Mouse (Mus musculus) intestine, postnatal 0 days (tissue): ENCODE measurements at regions not wholly inside any gene's neighbourhood (a gene's known extent, or its start where the extent isn't known, plus 50 kb on each side); places are given as distances from the start of the nearest gene placed in this dataset.

Experiments
- ATAC-seq: fragments of 200-750 bp; cut with Nextera tagmentation; 2 replicates; pipeline ENCODE4 v1.8.0; 2017; ENCODE audit warnings: mild to moderate bottlenecking, moderate TSS enrichment, moderate library complexity
- H3K27ac ChIP-seq: fragments of 300-500 bp; sonication (generic); 2 replicates; pipeline ENCODE4 v1.5.1; 2014; ENCODE audit warnings: mild to moderate bottlenecking, low read depth, low read length, moderate library complexity
- H3K27me3 ChIP-seq: fragments of 300-500 bp; sonication (generic); replicated peaks from 2 replicates; pipeline ENCODE4 v1.6.1; 2014; ENCODE audit warnings: low read length, mixed read lengths; ENCODE audit not compliant: control insufficient read depth, insufficient read depth
- H3K36me3 ChIP-seq: fragments of 300-500 bp; sonication (generic); 2 replicates; pipeline ENCODE4 v1.6.1; 2014; ENCODE audit warnings: mild to moderate bottlenecking, moderate library complexity; ENCODE audit not compliant: control insufficient read depth, insufficient read depth
- H3K4me1 ChIP-seq: fragments of 300-500 bp; sonication (generic); replicated peaks from 2 replicates; pipeline ENCODE4 v1.6.1; 2014; ENCODE audit warnings: antibody characterized with exemption, low read length, mixed read lengths; ENCODE audit not compliant: control insufficient read depth, insufficient read depth
- H3K4me2 ChIP-seq: fragments of 300-500 bp; sonication (generic); replicated peaks from 2 replicates; pipeline ENCODE4 v1.6.1; 2014; ENCODE audit warnings: low read depth, mild to moderate bottlenecking, moderate library complexity
- H3K4me3 ChIP-seq: fragments of 300-500 bp; sonication (generic); 2 replicates; pipeline ENCODE4 v1.5.1; 2014; ENCODE audit warnings: low read depth, low read length
- H3K9ac ChIP-seq: fragments of 300-500 bp; sonication (generic); 2 replicates; pipeline ENCODE4 v1.6.1; 2014; ENCODE audit warnings: mild to moderate bottlenecking, low read depth, low read length
- H3K9me3 ChIP-seq: fragments of 300-500 bp; sonication (generic); 2 replicates; pipeline ENCODE4 v1.6.1; 2016; ENCODE audit warnings: mixed run types; ENCODE audit not compliant: control insufficient read depth
- CTCF ChIP-seq: sonication (generic); IDR thresholded peaks from 2 replicates; pipeline ENCODE4 v1.5.1; 2016; ENCODE audit warnings: low read depth, mild to moderate bottlenecking, control low read depth, antibody characterized with exemption, moderate library complexity
- WGBS: fragments of 180-500 bp; shearing (Covaris S2); extraction: QIAGEN DNeasy Blood & Tissue Kit; methylation state at CpG from one replicate; pipeline ENCODE4 v1.1.7; 2014; 5-methylcytosine and 5-hydroxymethylcytosine counted together

DNA sequence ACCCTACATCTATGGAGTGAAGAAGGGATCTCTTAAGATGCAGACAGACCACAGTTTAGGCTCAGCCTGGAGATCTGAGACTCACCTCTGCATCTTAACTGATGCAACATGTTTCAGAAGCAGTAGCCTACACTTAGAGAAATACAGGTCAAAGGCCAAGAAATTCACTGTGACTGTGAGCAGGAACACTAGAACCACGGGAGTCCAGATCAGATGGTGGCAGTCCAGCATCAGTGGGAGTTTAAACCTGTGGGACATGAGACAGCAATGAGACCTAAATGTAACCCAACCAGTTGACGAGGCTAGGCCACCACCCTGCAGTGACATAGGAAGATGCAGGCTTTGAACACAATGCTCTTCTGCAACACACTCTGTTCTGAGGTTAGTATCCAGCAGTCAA, 511.1 kb upstream of the Mgmt start:
- Histone ChIP-seq H3K4me1 (no peaks in the 10 kb centered on the region), H3K4me3 (no peak overlapping the region), H3K36me3 (no peaks in the 10 kb centered on the region), H3K4me2 (no peak overlapping the region), H3K27ac (no peak overlapping the region), H3K27me3 (no peaks in the 10 kb centered on the region), H3K9me3 (no peaks in the 10 kb centered on the region), H3K9ac (no peak overlapping the region)
- ATAC-seq = no peak
- no peak for TF ChIP-seq CTCF
- 77% methylated on average over 2 of the region's 2 CpGs for WGBS

DNA sequence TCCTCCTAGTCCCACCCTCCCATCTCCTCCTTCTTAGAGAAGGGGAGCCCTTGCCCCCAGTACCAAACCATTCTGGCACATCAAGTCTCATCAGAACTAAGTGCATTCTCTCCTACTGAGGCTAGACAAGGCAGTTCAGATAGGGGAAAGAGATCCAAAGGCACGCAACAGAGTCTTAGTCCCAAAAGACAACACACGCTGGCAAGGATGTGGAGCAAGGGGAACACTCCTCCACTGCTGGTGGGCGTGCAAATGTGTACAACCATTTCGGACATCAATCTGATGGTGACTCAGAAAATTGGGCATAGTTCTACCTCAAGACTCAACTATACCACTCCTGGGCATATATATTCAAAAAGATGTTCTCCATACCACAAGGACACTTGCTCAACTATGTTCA, 506.7 kb upstream of the Mgmt start:
- TF ChIP-seq CTCF = no peak
- ATAC-seq = no peak
- Histone ChIP-seq H3K9me3 (no peaks in the 10 kb centered on the region), H3K27ac (no peak overlapping the region), H3K9ac (no peak overlapping the region), H3K4me2 (no peak overlapping the region), H3K36me3 (no peaks in the 10 kb centered on the region), H3K4me1 (no peaks in the 10 kb centered on the region), H3K27me3 (no peaks in the 10 kb centered on the region), H3K4me3 (no peak overlapping the region)
- WGBS = 91% methylated on average over 4 of the region's 4 CpGs

DNA sequence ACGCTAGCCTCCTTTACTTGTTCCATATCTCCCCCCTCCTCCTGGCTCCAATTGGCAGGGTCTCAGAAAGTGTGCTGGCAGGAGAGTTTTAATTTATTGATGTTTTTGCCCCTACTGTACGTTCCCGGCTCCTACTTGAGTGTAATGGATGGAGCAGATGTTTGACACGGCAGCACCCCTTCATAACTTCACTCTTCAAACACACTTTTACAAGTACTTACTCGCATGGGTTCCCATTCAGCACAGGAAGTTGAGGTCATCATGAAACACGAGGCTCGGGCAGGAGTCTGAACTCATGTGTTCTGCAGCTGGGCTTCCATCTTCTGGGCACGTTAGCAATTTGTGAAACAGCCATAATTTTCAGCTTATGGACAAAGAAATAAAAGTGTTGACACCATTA, 504.3 kb upstream of the Mgmt start:
- Histone ChIP-seq H3K4me2 (no peak overlapping the region), H3K4me1 (no peaks in the 10 kb centered on the region), H3K27me3 (no peaks in the 10 kb centered on the region), H3K9me3 (no peaks in the 10 kb centered on the region), H3K36me3 (no peaks in the 10 kb centered on the region), H3K9ac (no peak overlapping the region), H3K27ac (no peak overlapping the region), H3K4me3 (no peak overlapping the region)
- TF ChIP-seq CTCF = no peak
- no peak for ATAC-seq
- 58% methylated on average over 8 of the region's 8 CpGs for WGBS

DNA sequence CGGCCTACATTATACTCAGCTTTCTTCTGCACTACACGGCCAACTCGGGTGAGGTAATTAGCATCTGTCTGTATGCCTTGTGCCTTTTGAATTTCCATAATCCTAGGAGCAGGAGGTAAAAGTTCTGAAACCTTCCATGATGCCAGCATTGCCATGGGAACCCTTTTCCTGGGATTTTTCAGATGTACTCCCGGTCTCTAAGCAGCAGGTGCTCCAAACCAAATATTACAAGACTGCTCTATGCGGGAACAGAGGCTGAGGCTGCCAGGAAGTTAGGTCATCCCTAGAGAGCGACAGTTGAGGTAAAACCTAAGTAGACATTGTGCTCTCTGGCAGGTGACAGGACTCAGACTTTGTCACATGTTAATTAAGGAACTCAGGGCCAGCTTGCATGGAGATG, 501.0 kb upstream of the Mgmt start:
- no peak for TF ChIP-seq CTCF
- no peak overlapping the region for H3K4me3 ChIP-seq
- H3K4me1 ChIP-seq = no peaks in the 10 kb centered on the region
- no peaks in the 10 kb centered on the region for H3K36me3 ChIP-seq
- no peak overlapping the region for H3K27ac ChIP-seq
- 83% methylated on average over 6 of the region's 6 CpGs for WGBS
- H3K9ac ChIP-seq = no peak overlapping the region
- ATAC-seq = no peak
- no peaks in the 10 kb centered on the region for H3K27me3 ChIP-seq
- no peak overlapping the region for H3K4me2 ChIP-seq
- H3K9me3 ChIP-seq = no peaks in the 10 kb centered on the region

DNA sequence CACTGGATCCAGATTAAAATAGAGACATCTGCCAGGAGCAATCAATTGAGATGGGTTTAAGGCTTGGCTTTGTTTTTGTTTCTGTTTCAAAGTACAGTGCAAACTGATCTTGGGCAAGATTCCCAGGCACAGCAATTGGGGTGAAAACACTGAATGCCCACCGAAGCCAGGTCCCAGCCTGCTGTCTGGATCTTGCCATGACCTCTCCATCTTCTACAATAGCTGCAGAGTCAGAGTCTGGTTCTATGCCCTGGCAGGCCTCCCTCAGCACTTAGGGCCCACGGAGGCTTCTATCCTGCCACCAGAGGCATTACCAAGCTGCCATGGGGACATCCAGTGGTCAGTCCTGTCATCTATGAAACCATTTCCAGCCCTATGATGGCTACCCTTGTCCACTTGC, 498.6 kb upstream of the Mgmt start:
- WGBS = 68% methylated on average over 2 of the region's 2 CpGs
- no peak overlapping the region for H3K4me2 ChIP-seq
- H3K4me1 ChIP-seq = no peaks in the 10 kb centered on the region
- H3K27ac ChIP-seq = no peak overlapping the region
- no peaks in the 10 kb centered on the region for H3K36me3 ChIP-seq
- H3K9ac ChIP-seq = no peak overlapping the region
- H3K27me3 ChIP-seq = no peaks in the 10 kb centered on the region
- no peaks in the 10 kb centered on the region for H3K9me3 ChIP-seq
- H3K4me3 ChIP-seq = no peak overlapping the region
- TF ChIP-seq CTCF = no peak
- ATAC-seq = no peak

DNA sequence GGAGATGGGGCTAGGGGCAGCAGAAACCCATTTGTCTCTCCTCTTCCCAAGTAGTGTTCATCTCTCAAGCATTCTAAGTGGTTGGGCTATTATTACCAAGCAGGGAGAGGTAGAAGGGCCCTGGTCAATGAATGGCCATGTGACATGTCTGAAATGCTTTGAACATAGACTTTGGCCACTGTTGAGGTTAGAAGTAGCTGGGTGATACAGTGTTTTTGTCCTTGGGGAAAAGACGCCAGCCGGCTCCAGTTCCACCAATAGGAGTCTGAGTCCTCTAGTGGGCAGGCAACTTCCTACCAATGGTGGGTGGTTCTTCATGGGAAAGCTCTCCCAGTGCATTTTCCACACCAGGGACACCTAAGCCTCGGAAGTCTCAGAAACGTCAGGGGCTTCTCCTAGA, 497.3 kb upstream of the Mgmt start:
- H3K4me3 ChIP-seq = no peak overlapping the region
- H3K9me3 ChIP-seq = no peaks in the 10 kb centered on the region
- no peaks in the 10 kb centered on the region for H3K27me3 ChIP-seq
- TF ChIP-seq CTCF = no peak
- H3K4me1 ChIP-seq = no peaks in the 10 kb centered on the region
- no peaks in the 10 kb centered on the region for H3K36me3 ChIP-seq
- H3K9ac ChIP-seq = no peak overlapping the region
- WGBS = 85% methylated on average over 4 of the region's 4 CpGs
- no peak overlapping the region for H3K27ac ChIP-seq
- H3K4me2 ChIP-seq = no peak overlapping the region
- ATAC-seq = no peak
